Mouse (Mus musculus): Measurements from ENCODE around the gene Ptprs. TPM values are rescaled to one million over a fixed set of nuclear protein-coding genes. Genes with fewer than 3 reads are reported as not detected.

The Ptprs gene
- polyA plus RNA-seq, 3 experiments from 2014 or later, result 7.2 to 10.9 (median 8.8) TPM

GRCm38 (mm10) chr17:56490438-56491152 lies 14.3 kb upstream of the Ptprs start:
- no peak for ATAC-seq

- ATAC-seq, result no peak
Measured at GRCm38 (mm10) chr17:56488028-56488427, 11.7 kb upstream of the Ptprs start.

- no peak for ATAC-seq
Measured at GRCm38 (mm10) chr17:56487441-56487888, 11.2 kb upstream of the Ptprs start.

GRCm38 (mm10) chr17:56485926-56486325 lies 9.6 kb upstream of the Ptprs start:
- no peak for ATAC-seq

GRCm38 (mm10) chr17:56485118-56485517 lies 8.8 kb upstream of the Ptprs start:
- ATAC-seq, result no peak

- no peak for ATAC-seq
Measured at GRCm38 (mm10) chr17:56482671-56483070, 6.4 kb upstream of the Ptprs start.

GRCm38 (mm10) chr17:56479358-56479757 lies 3.1 kb upstream of the Ptprs start:
- peak; percentile 45 for ATAC-seq

- no peak for ATAC-seq
Measured at GRCm38 (mm10) chr17:56478191-56478611, 1.9 kb upstream of the Ptprs start.

GRCm38 (mm10) chr17:56477191-56477818 lies 1.0 kb upstream of the Ptprs start:
- ATAC-seq, result no peak

- no peak for ATAC-seq
Measured at GRCm38 (mm10) chr17:56475584-56476401, 490 bp downstream of the Ptprs start.

- no peak for ATAC-seq
Measured at GRCm38 (mm10) chr17:56474831-56475581, 1.3 kb downstream of the Ptprs start.

- no peak for ATAC-seq
Measured at GRCm38 (mm10) chr17:56474311-56474830, 1.9 kb downstream of the Ptprs start.

GRCm38 (mm10) chr17:56473611-56473905 lies 2.7 kb downstream of the Ptprs start:
- no peak for ATAC-seq

GRCm38 (mm10) chr17:56472733-56473610 lies 3.3 kb downstream of the Ptprs start:
- ATAC-seq, result peak; percentile 58

GRCm38 (mm10) chr17:56472121-56472520 lies 4.2 kb downstream of the Ptprs start:
- ATAC-seq, result no peak

- no peak for ATAC-seq
Measured at GRCm38 (mm10) chr17:56471136-56471535, 5.1 kb downstream of the Ptprs start.

- no peak for ATAC-seq
Measured at GRCm38 (mm10) chr17:56470571-56470970, 5.7 kb downstream of the Ptprs start.

- ATAC-seq, result no peak
Measured at GRCm38 (mm10) chr17:56470001-56470436, 6.3 kb downstream of the Ptprs start.

GRCm38 (mm10) chr17:56469275-56469674 lies 7.0 kb downstream of the Ptprs start:
- ATAC-seq, result no peak

- no peak for ATAC-seq
Measured at GRCm38 (mm10) chr17:56468870-56469269, 7.4 kb downstream of the Ptprs start.

- no peak for ATAC-seq
Measured at GRCm38 (mm10) chr17:56468380-56468779, 7.9 kb downstream of the Ptprs start.

All from inflammation-experienced regulatory T-cells, adult 6 months (primary cell).